In genomic region chr7:64234310-64234820, GRCm38 (mm10) we compare ENCODE assay signal across 14 mouse cellular contexts.
"Had no signal": no experiment of that assay in that cellular context is flagged by ENCODE, and none has a peak within 500 bp of the region (broad histone marks: within the 10 kb centered on the region; RNA-seq: fewer than 3 reads in every experiment).

No protein-coding gene starts in this region.

- DNase-seq: gastrocnemius, postnatal 25 days; heart, adult 2 months; heart, postnatal 4 days; kidney, adult 11 months; kidney, adult 2 months; kidney, adult 9 months; kidney, postnatal 14 days; kidney, postnatal 36 days; layer of hippocampus, adult 9-11 months; layer of hippocampus, postnatal 36 days; left cerebral cortex, postnatal 4 days had no signal

- ATAC-seq: hindbrain, embryonic 16.5 days; intestine, embryonic 16.5 days; liver, embryonic 12.5 days had no signal
